Mouse (Mus musculus) forebrain, embryonic 11.5 days (tissue): ENCODE measurements around the gene Otub1. TPM values are rescaled to one million over a fixed set of nuclear protein-coding genes. Genes with fewer than 3 reads are reported as not detected.

Experiments
- ATAC-seq: fragments of 200-750 bp; cut with Nextera tagmentation; replicated peaks from 2 replicates; pipeline ENCODE4 v1.8.0; 2017; ENCODE audit warnings: moderate TSS enrichment; ENCODE audit not compliant: low FRiP score
- DNase-seq: peaks from one replicate; pipeline ENCODE4 v3.0.0-alpha.2; 2017; ENCODE audit warnings: low spot score
- H3K27ac ChIP-seq: fragments of 300-500 bp; sonication (generic); 2 replicates; pipeline ENCODE4 v1.5.1; 2014; ENCODE audit warnings: low read depth, low read length
- H3K27me3 ChIP-seq: fragments of 300-500 bp; sonication (generic); 2 replicates; pipeline ENCODE4 v1.6.1; 2014; ENCODE audit warnings: mild to moderate bottlenecking, low read length, mixed read lengths; ENCODE audit not compliant: control insufficient read depth, insufficient read depth
- H3K36me3 ChIP-seq: fragments of 300-500 bp; sonication (generic); 2 replicates; pipeline ENCODE4 v1.6.1; 2014; ENCODE audit warnings: mild to moderate bottlenecking, low read length, moderate library complexity, mixed read lengths; ENCODE audit not compliant: control insufficient read depth, insufficient read depth
- H3K4me1 ChIP-seq: fragments of 300-500 bp; sonication (generic); replicated peaks from 2 replicates; pipeline ENCODE4 v1.6.1; 2014; ENCODE audit warnings: low read length, mixed read lengths; ENCODE audit not compliant: control insufficient read depth, insufficient read depth
- H3K4me2 ChIP-seq: fragments of 300-500 bp; sonication (generic); 2 replicates; pipeline ENCODE4 v1.6.1; 2014; ENCODE audit warnings: low read depth, mild to moderate bottlenecking, low read length, moderate library complexity, mixed read lengths; ENCODE audit not compliant: severe bottlenecking
- H3K4me3 ChIP-seq: fragments of 300-500 bp; sonication (generic); 2 replicates; pipeline ENCODE4 v1.5.1; 2014; ENCODE audit warnings: low read depth, low read length
- H3K9ac ChIP-seq: fragments of 300-500 bp; sonication (generic); 2 replicates; pipeline ENCODE4 v1.6.1; 2014; ENCODE audit warnings: low read length
- H3K9me3 ChIP-seq: fragments of 300-500 bp; sonication (generic); 2 replicates; pipeline ENCODE4 v1.6.1; 2016; ENCODE audit warnings: low read length, mixed read lengths; ENCODE audit not compliant: control insufficient read depth
- WGBS: fragments of 180-500 bp; shearing (Covaris S2); extraction: QIAGEN DNeasy Blood & Tissue Kit; methylation state at CpG from one replicate; pipeline ENCODE4 v1.1.7; 2014; 5-methylcytosine and 5-hydroxymethylcytosine counted together
- polyA plus RNA-seq: library from polyadenylated mRNA; unstranded; fragments of >200 nt; fragmentation: Nextera tagmentation; extraction: Ambion mirVana; gene quantifications from 2 replicates; pipeline ENCODE4 v1.2.1, GENCODE M21; 2014

The Otub1 gene
- polyA plus RNA-seq, 1 experiment from 2014 or later, result 238 TPM

DNA sequence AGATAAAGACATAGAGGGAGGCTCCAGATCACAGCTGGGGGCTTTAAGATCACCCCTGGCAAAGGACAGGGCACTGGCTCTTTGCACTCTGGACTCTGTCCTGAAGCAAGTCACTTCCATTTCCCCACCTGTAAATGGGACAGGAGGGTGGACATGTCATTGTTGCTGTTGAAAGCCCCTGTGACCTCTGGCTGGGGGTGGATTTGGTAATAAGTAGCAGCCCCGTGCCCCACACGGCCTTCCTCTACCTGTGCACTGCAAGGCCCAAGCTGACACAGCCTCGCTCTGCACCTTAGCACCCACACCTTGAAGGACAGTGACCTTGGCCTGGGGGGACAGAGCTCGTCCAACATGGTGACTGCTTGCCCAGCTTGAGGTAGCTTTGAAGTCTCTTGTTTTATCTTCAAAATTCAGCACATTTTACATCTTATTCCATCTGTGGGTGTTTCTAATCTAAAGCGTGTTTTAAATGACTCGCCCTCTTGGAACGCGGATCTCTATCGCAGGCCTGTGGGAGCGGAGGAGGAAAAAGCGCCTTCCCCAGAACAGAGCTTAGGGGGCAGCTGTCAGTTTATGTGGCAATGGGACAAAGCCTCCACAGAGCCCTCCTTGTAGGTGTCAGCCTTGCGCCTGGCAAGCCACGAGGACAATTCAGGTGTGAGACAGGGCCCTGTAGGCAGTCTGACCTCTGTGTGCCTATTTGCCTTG lies 28.2 kb downstream of the Otub1 start:
- Histone ChIP-seq H3K4me2 (no peak overlapping the region), H3K4me1 (peaks cover 34% of the 10 kb centered on the region), H3K27me3 (no peaks in the 10 kb centered on the region; the same call in 1 of the 2 replicates), H3K9ac (no peak overlapping the region), H3K36me3 (no peaks in the 10 kb centered on the region), H3K27ac (no peak overlapping the region), H3K9me3 (no peaks in the 10 kb centered on the region), H3K4me3 (no peak overlapping the region)
- WGBS, result 59% methylated on average over 13 of the region's 13 CpGs
- DNase-seq (no peak), ATAC-seq (no peak)

DNA sequence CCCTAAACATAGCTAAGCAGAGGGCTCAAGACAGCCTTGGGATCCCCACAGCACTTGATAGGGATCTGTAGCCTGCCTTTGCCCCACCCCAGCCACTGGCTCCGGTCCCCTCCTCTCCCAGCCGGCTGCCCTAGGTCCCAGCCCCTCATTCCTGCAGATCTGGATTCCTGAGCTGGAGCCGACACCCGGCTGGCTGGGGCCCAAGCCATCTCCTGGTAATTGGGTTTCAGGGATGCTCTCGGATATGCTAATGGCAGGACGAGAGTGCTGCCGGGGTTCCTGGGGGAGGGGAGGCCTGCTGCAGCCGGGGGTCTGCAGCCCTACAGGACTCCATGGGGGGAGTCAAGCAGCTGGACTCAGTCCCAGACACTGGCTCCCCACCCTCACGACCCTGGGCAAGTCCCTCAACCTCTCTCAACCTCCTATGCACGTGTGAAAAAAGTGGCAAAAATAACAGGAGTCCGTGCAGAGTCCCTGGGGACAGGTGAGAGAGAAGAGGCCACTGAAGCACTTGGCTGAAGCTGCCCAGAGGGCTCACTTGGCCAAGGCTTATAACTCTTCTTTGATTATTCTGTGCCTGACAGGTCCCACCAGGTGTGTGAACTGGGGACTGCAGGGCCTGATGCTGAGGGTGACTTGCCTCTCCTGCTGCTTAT lies 29.9 kb downstream of the Otub1 start:
- DNase-seq (peak; percentile 69), ATAC-seq (no peak)
- Histone ChIP-seq H3K27ac (no peak overlapping the region), H3K4me2 (no peak overlapping the region), H3K4me3 (no peak overlapping the region), H3K4me1 (peaks cover 36% of the 10 kb centered on the region), H3K9me3 (no peaks in the 10 kb centered on the region), H3K9ac (no peak overlapping the region), H3K36me3 (no peaks in the 10 kb centered on the region), H3K27me3 (no peaks in the 10 kb centered on the region)
- 9% methylated on average over 11 of the region's 11 CpGs for WGBS

DNA sequence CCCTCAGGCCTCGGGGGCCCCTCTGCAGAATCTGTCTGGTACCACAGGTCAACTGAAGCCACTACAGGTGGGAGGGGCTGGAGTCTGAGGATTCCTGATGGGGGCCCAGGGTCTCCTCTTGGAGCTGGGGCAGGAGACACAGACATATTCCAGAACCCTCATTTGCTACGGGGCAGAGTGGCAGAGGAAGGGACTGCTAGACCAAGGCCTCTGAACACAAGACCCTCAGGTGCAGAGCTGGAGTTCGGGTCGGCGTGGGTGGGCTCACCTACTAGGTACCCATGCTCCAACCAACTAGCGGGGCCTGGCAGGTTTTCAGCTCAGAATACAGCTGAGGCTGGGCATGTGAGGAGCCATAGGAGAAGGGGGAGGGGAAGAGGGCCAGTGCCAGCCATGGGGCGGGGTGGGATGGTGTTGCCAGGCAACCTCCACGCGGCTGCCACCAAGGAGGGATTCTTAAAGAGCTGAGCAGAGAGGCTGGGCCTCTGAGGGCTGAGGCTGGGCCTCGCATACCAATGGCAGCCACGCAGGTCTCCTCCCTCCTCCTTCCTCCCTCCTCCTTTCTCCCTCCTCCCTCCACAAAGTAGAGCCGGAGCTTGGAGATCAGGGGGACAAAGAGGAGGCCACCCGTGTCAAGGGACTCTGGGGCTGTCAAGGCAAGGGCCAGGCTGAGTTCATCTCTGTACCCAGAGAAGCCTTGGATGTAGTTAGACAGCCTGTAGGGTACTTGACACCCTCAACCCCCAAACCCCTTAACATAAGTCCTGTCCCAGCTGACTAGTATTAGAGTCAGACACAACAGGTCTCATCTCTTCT lies 33.9 kb downstream of the Otub1 start:
- DNase-seq (peak; percentile 93), ATAC-seq (peak; percentile 93)
- Histone ChIP-seq H3K4me3 (no peak overlapping the region), H3K36me3 (no peaks in the 10 kb centered on the region), H3K27me3 (peaks cover 5% of the 10 kb centered on the region; the same call in 1 of the 2 replicates), H3K27ac (peak overlapping the region; percentile 37), H3K9me3 (no peaks in the 10 kb centered on the region), H3K9ac (no peak overlapping the region), H3K4me2 (peak overlapping the region; percentile 11; the same call in 1 of the 2 replicates), H3K4me1 (peaks cover 29% of the 10 kb centered on the region)
- WGBS, result 8% methylated on average over 13 of the region's 13 CpGs

DNA sequence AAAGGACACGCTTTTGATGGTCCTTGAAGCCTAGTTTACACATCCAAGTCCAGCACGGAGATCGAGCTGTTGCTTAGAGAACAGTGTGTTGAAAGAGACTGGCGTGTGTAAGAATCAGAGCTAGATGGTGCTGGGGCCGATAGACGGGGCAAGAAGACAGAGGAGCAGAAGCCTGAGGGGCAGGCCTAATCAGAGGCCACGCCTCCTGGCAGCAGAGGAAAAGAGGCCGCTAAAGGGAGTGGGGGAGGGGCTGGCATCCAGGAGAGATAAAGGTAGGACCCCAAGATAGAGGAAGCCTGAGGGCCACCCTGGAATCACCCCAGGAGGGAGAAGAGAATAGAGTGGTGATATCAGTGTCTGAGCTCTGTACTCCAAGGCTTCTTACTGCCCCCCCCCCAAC lies 34.7 kb downstream of the Otub1 start:
- H3K27ac ChIP-seq, result peak overlapping the region; percentile 46; the same call in 1 of the 2 replicates
- peaks cover 13% of the 10 kb centered on the region; the same call in 1 of the 2 replicates for H3K27me3 ChIP-seq
- no peaks in the 10 kb centered on the region for H3K36me3 ChIP-seq
- H3K4me2 ChIP-seq, result peak overlapping the region; percentile 11; the same call in 1 of the 2 replicates
- ATAC-seq, result peak; percentile 62
- H3K4me3 ChIP-seq, result no peak overlapping the region
- peak; percentile 80 for DNase-seq
- peak overlapping the region; percentile 37; the same call in 1 of the 2 replicates for H3K9ac ChIP-seq
- peaks cover 33% of the 10 kb centered on the region for H3K4me1 ChIP-seq
- WGBS, result 9% methylated on average over 8 of the region's 8 CpGs
- H3K9me3 ChIP-seq, result no peaks in the 10 kb centered on the region

DNA sequence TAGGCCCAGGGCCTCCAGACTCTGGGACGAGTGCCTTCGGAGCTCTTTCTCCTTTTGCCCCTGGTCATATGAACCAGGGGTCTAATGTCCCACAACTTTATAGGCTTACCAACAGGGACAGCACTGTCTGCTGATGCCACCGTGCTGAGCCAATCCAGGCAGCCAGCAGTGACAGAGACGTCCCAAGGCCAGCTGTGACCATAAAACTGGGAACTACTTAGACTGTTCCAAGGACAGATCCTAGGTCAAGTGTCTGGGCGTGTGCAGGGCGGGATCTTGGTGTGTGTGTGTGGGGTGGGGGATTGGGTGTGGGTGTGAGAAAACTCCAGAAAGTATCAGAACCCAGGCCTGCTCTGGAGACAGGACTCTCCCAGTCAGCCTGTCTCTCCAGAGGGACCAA lies 35.2 kb downstream of the Otub1 start:
- H3K27me3 ChIP-seq, result peaks cover 18% of the 10 kb centered on the region; the same call in 1 of the 2 replicates
- H3K4me3 ChIP-seq, result no peak overlapping the region
- no peak; the same call in 1 of the 2 replicates for ATAC-seq
- DNase-seq, result no peak
- H3K4me1 ChIP-seq, result peaks cover 30% of the 10 kb centered on the region
- no peak overlapping the region for H3K4me2 ChIP-seq
- H3K9ac ChIP-seq, result peak overlapping the region; percentile 37; the same call in 1 of the 2 replicates
- peak overlapping the region; percentile 46; the same call in 1 of the 2 replicates for H3K27ac ChIP-seq
- H3K9me3 ChIP-seq, result no peaks in the 10 kb centered on the region
- H3K36me3 ChIP-seq, result no peaks in the 10 kb centered on the region
- WGBS, result 74% methylated on average over 6 of the region's 6 CpGs

DNA sequence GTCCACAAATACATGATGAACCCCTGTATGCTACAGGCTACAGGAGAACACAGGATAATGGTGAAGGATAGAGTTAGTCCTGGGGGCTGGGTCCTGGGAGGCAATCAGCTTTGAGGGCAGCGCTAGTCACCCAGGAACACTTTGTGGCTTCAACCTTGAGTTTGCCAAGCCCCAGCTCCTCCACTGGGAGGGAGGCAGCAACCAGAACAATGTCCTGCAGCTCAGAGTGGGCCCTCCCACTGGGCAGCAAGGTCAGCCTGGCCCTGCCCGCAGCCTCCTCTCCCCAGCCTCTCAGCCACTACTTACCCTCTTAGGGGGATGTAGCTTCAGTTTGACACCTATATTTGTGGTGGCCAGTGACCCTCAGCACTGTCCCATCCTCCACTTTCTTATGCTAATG lies 37.7 kb downstream of the Otub1 start:
- Histone ChIP-seq H3K4me1 (peaks cover 37% of the 10 kb centered on the region), H3K27ac (no peak overlapping the region)

DNA sequence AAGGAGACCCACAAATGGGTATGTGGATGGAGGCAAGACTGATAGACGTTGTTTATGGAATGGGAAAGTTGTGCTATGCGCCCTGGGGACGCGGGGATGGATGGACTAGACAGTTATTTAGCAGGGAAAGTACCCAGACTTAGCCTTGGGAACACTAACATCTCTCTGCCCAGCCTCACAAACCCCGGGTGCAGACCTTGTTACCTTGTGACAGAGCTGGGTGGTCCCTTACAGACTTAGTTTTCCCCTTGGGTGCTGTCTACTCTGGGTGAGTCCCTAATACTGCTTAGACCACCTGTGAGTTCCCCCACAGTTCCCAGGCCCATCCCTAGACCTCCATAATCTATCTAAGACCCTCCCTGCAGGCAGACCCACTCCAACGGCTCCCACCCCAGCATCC lies 39.3 kb downstream of the Otub1 start:
- Histone ChIP-seq H3K4me2 (no peak overlapping the region), H3K4me1 (peaks cover 27% of the 10 kb centered on the region), H3K27me3 (peaks cover 40% of the 10 kb centered on the region), H3K27ac (no peak overlapping the region), H3K4me3 (no peak overlapping the region), H3K36me3 (no peaks in the 10 kb centered on the region), H3K9ac (no peak overlapping the region), H3K9me3 (no peaks in the 10 kb centered on the region)
- no peak for DNase-seq
- WGBS, result 6% methylated on average over 6 of the region's 6 CpGs
- ATAC-seq, result no peak

More for the DNA sequence above, 37.7 kb downstream of the Otub1 start:
- H3K27me3 ChIP-seq, result peaks cover 38% of the 10 kb centered on the region
- ATAC-seq, result no peak
- H3K9ac ChIP-seq, result no peak overlapping the region
- WGBS, result 17% methylated on average over 2 of the region's 2 CpGs
- no peak overlapping the region for H3K4me3 ChIP-seq
- no peak overlapping the region for H3K4me2 ChIP-seq
- DNase-seq, result no peak
- no peaks in the 10 kb centered on the region for H3K36me3 ChIP-seq
- no peaks in the 10 kb centered on the region for H3K9me3 ChIP-seq

DNA sequence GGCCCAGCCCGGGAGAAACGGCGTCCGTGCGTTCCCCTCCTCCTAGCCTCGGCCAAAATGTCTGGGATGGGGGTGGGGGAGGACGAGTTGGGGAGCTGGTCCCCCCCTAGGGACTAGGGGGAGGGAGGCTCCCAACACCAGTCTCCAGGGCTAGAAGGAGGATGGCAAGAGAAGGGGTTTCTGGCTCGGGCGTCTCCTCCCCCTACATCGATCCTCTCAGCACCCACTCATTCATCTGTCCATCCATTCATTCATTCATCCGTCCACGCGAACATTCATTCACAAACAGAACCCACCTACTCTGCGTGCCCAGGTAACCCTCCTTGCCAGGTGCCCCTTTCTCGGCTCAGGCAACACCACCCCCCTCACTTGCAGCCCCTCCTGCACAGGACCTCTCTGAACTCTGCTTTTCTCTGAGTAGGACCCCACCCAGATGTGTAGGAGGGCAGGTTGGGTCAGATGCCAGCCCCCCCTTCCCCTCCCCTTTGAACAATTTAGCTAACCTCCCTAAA lies 39.9 kb downstream of the Otub1 start:
- Histone ChIP-seq H3K36me3 (no peaks in the 10 kb centered on the region), H3K4me3 (peak overlapping the region; percentile 73), H3K4me2 (peak overlapping the region; percentile 98), H3K9ac (peak overlapping the region; percentile 77), H3K4me1 (peaks cover 22% of the 10 kb centered on the region), H3K27ac (no peak overlapping the region), H3K9me3 (no peaks in the 10 kb centered on the region), H3K27me3 (peaks cover 40% of the 10 kb centered on the region)
- 6% methylated on average over 14 of the region's 15 CpGs for WGBS
- peak; percentile 39 for ATAC-seq
- DNase-seq, result no peak
